Mouse (Mus musculus): ENCODE data around the gene Flad1.

The Flad1 gene

DNA sequence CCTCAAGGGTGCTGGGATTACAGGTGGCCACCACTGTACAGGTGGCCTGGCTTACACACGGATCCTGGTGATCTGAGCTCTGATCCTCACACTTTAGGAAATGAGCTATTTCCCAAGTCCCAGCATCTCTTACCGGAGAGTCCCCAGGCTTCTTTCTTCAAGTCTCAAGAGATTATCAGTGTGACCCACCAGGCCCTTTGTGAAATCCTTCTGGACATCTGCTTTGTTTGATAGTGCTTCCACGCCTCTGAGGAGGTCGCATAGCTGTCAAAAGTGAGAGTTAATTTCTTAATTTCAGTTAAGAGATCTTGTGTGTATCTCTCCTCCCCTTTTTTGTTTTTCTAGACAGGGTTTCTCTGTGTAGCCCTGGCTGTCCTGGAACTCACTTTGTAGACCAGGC, 14.2 kb upstream of the Flad1 start:
- no peak for DNase-seq

DNA sequence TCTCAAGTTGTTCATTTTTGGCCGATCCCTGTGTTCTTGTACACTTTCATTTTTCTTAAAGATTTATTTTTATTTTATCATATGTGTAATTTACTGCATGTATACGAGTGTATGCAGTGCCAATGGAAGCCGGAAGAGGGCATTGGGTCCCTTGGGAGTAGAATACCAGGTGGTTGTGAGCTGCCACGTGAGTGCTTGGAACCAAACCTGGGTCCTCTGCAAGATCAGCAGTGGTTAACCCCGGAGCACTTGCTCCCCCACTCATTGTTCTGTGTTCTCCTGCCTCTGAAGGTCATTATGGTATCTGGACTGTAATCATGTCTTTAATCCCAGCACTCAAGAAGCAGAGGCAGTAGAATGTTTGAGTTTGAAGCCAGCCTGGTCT, 13.5 kb upstream of the Flad1 start:
- no peak for DNase-seq

GRCm38 (mm10) chr3:89424416-89425140, 12.9 kb upstream of the Flad1 start:
- no peak for DNase-seq

DNA sequence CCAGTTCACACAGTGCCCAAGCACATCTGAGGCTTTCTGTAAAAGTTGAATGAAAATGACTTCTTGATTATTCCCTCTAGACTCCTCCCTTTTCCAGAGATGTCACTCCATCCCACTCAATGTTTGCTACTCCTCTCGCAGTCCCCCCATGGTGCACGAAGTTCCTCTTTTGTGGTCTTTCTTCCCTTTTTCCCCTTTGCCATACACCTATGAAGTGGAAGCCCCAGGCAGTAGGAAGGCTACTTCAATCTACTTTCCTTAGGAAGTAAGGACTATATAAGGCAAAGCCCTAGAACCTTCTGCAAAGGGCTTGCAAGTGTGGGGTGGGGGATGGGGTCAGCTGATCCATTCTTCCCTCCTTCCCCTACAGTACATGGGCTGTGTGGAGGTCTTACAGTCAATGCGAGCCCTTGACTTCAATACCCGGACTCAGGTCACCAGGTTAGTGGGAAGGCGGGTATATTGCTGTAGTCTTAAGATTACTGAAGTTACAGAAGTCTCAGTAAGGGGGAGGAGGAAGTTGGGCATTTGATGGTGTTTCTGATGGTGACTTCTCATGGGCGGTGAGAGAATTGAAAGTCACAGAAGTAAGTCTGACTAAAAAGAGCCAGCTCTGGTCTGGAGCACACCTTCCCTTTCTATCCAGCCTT, 11.0 kb upstream of the Flad1 start:
- no peak for DNase-seq

- peak; percentile 58 for DNase-seq
These were observed 10.3 kb upstream of the Flad1 start for GRCm38 (mm10) chr3:89421810-89422473.

GRCm38 (mm10) chr3:89421002-89421774, 9.5 kb upstream of the Flad1 start:
- DNase-seq: peak; percentile 96

DNA sequence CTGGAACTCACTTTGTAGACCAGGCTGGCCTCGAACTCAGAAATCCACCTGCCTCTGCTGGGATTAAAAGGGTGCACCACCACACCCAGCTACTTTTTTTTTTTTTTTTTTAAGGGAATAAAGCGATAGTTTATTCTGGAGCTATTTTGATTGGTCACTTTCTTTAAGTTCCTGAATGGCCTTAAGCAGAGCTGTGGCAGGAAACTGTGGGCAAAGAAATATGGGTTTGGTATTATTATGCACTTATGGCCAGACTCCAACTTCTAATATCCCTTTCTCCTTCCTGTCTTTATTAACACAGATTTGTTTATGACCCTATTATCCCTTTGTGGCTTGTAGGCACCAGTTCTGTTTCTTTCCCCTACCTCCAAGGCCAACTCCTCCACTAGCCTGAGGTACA, 8.8 kb upstream of the Flad1 start:
- no peak for DNase-seq

GRCm38 (mm10) chr3:89419981-89420380, 8.3 kb upstream of the Flad1 start:
- peak; percentile 32 for DNase-seq

GRCm38 (mm10) chr3:89419571-89419970, 7.9 kb upstream of the Flad1 start:
- peak; percentile 89 for DNase-seq

- peak; percentile 95 for DNase-seq
These were observed 7.2 kb upstream of the Flad1 start for GRCm38 (mm10) chr3:89418861-89419250.

GRCm38 (mm10) chr3:89418170-89418860, 6.6 kb upstream of the Flad1 start, which contains the start of the genes Cks1b and Shc1:
TSS of gene Cks1b (minus strand) at chr3:89418383.
TSS of gene Shc1 (plus strand) at chr3:89418443.
- DNase-seq: peak; percentile 98

DNA sequence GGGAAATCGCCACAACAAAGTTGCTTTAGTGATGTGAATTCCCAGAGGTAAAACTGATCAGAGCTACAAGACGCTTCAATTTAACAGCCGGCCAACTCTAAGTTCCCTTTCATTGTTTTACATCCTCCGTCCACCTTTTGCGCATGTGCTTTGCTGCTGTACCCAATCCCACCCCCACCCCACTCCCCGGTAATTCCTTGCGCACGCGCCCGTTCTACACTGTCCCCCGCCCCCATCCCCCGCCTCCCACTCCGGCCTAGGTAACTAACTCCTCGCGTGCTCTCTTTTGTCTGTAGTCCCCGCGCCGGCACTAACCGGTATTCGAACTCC, 6.1 kb upstream of the Flad1 start:
- DNase-seq: no peak

GRCm38 (mm10) chr3:89417131-89417530, 5.5 kb upstream of the Flad1 start:
- no peak for DNase-seq

DNA sequence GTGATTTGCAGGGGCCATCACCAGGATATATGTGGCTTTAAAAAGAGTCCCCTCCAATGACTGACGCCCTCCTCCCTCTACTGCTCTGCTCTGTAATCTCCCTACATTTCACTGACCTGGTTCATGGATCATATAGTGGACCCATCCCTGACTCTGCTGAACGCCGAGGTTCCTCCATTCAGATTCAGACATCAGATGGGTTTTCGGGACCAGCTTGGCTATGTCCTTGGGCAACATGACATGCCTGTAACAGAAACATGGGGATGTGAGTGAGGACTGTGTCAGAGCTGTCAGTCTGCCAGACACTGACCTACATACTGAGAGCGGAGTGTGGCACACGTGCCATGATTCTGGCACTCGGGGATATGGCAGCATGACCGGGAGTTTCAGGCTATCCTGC, 4.5 kb upstream of the Flad1 start:
- DNase-seq: no peak

- DNase-seq: no peak
These were observed 806 bp downstream of the Flad1 start for GRCm38 (mm10) chr3:89410864-89411263.

DNA sequence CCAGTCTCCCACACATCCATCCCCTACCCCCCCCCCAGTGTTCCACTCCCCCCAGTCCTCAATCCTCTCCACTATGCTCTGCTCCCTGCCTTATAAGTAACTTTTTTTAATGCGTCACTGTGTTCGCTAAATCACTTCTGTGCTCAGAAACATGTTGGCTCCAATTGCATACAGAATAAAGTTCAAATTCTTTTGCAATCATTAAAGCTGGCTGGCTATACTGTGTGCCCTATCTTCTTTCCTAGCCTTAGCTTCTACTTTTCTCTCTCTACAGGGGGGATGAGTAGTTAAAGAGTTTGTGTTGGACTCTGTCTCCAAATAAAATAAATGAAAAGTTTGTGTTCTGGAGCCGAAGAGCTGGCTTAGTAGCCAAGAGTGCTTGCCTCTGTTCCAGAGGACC, 2.0 kb downstream of the Flad1 start:
- DNase-seq: no peak

GRCm38 (mm10) chr3:89408448-89408847, 3.2 kb downstream of the Flad1 start:
- no peak for DNase-seq

GRCm38 (mm10) chr3:89406887-89407286, 4.8 kb downstream of the Flad1 start:
- no peak for DNase-seq

GRCm38 (mm10) chr3:89402693-89403092, 9.0 kb downstream of the Flad1 start, which contains the start of gene Lenep:
TSS of gene Lenep (minus strand) at chr3:89402793.
- no peak for DNase-seq

GRCm38 (mm10) chr3:89401329-89401728, 10.3 kb downstream of the Flad1 start:
- DNase-seq: no peak

- no peak for DNase-seq
These were observed 15.0 kb downstream of the Flad1 start for GRCm38 (mm10) chr3:89396654-89397005.

GRCm38 (mm10) chr3:89395806-89396653, 15.6 kb downstream of the Flad1 start:
- DNase-seq: peak; percentile 86
